Mouse (Mus musculus): Measurements from ENCODE around the gene Trim27. TPM values are rescaled to one million over a fixed set of nuclear protein-coding genes. Genes with fewer than 3 reads are reported as not detected.
A peak's percentile ranks its signal among the peaks of the same experiment; 100 is the strongest.

The Trim27 gene
- polyA plus RNA-seq, 1 experiment = 128 TPM

DNA sequence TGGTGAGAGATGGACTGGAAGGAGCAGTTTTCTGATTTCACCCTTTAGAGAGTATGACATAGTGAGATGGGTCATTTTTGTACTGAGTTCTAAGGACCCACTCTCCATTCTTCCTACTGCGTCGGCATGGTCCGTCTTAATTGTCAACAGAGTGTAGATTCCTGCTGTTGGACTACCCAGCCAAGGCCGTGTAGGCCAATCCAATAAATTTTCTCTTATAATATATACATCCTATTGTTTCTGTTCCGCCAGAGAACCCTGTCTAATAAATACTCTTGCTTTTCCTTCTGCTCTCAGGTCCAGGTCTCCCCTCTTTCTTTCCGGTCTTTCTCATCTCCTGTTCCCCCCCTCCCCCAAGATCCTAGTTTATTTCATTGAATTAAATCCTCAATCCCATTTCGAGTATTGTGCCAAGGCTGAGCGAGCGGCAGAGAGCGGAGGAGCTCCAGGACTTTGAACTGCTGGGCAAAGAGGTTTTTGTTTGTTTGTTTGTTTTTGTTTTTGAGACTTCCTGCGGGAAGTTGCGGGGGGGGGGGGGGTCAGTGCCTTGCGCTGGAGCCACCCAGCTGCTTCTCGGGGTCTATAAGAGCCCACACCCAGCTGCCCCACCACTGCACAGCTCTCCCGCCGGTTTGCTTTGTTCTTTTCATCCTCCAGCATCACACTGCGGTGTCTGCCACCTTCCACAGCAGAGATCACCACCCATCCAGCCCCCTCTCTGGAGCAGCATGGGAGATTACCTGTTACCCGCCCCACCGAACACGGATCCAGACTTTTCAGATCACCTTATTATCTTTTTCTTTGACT lies 42.6 kb downstream of the Trim27 start:
- Histone ChIP-seq H3K9me3 (replicated peaks; ENCODE audit: control insufficient read depth, insufficient read depth, low read length, poor library complexity, severe bottlenecking) (no peaks in the 10 kb centered on the region), H3K4me1 (ENCODE audit: control insufficient read depth, insufficient read depth, low read length) (no peaks in the 10 kb centered on the region), H3K4me3 (ENCODE audit: low read depth, low read length) (peak overlapping the region; percentile 78), H3K27me3 (ENCODE audit: control insufficient read depth, insufficient read depth, low read length, poor library complexity, severe bottlenecking) (no peaks in the 10 kb centered on the region), H3K9ac (ENCODE audit: low read depth, poor library complexity, severe bottlenecking) (peak overlapping the region; percentile 38), H3K36me3 (ENCODE audit: control insufficient read depth, insufficient read depth, low read length, poor library complexity, severe bottlenecking) (no peaks in the 10 kb centered on the region), H3K27ac (ENCODE audit: insufficient read depth, low read length) (no peak overlapping the region)
- TF ChIP-seq POLR2A (IDR thresholded peaks at IDR 0.05; ENCODE audit: insufficient read depth, low read length) (no peak), EP300 (IDR thresholded peaks at IDR 0.05; ENCODE audit: insufficient read depth, low read depth, low read length) (no peak), CTCF (IDR thresholded peaks at IDR 0.05; ENCODE audit: low read depth, low read length) (no peak)

- no peak for TF ChIP-seq POLR2A (IDR thresholded peaks at IDR 0.05; ENCODE audit: insufficient read depth, low read length)
- TF ChIP-seq EP300 (IDR thresholded peaks at IDR 0.05; ENCODE audit: insufficient read depth, low read depth, low read length) = 0 out of 2 replicates have a peak, but pooled peaks have one; percentile 20
- Histone ChIP-seq H3K27ac (ENCODE audit: insufficient read depth, low read length) (no peak overlapping the region), H3K9ac (ENCODE audit: low read depth, poor library complexity, severe bottlenecking) (peak overlapping the region; percentile 38)
Observed at GRCm38 (mm10) chr13:21222463-21223022, 43.3 kb downstream of the Trim27 start.

GRCm38 (mm10) chr13:21223242-21223655 lies 44.0 kb downstream of the Trim27 start:
- Histone ChIP-seq H3K4me3 (ENCODE audit: low read depth, low read length) (peak overlapping the region; percentile 67), H3K27ac (ENCODE audit: insufficient read depth, low read length) (no peak overlapping the region), H3K4me1 (ENCODE audit: control insufficient read depth, insufficient read depth, low read length) (peaks cover 2% of the 10 kb centered on the region), H3K27me3 (ENCODE audit: control insufficient read depth, insufficient read depth, low read length, poor library complexity, severe bottlenecking) (no peaks in the 10 kb centered on the region), H3K9ac (ENCODE audit: low read depth, poor library complexity, severe bottlenecking) (peak overlapping the region; percentile 38), H3K36me3 (ENCODE audit: control insufficient read depth, insufficient read depth, low read length, poor library complexity, severe bottlenecking) (no peaks in the 10 kb centered on the region), H3K9me3 (replicated peaks; ENCODE audit: control insufficient read depth, insufficient read depth, low read length, poor library complexity, severe bottlenecking) (peaks cover 3% of the 10 kb centered on the region; the same call in 1 of the 2 replicates)
- TF ChIP-seq POLR2A (IDR thresholded peaks at IDR 0.05; ENCODE audit: insufficient read depth, low read length) = no peak
- no peak for TF ChIP-seq EP300 (IDR thresholded peaks at IDR 0.05; ENCODE audit: insufficient read depth, low read depth, low read length)
- no peak for TF ChIP-seq CTCF (IDR thresholded peaks at IDR 0.05; ENCODE audit: low read depth, low read length)

More at GRCm38 (mm10) chr13:21222463-21223022, 43.3 kb downstream of the Trim27 start:
- H3K36me3 ChIP-seq (ENCODE audit: control insufficient read depth, insufficient read depth, low read length, poor library complexity, severe bottlenecking) = no peaks in the 10 kb centered on the region
- H3K9me3 ChIP-seq (replicated peaks; ENCODE audit: control insufficient read depth, insufficient read depth, low read length, poor library complexity, severe bottlenecking) = no peaks in the 10 kb centered on the region
- no peaks in the 10 kb centered on the region for H3K27me3 ChIP-seq (ENCODE audit: control insufficient read depth, insufficient read depth, low read length, poor library complexity, severe bottlenecking)
- H3K4me3 ChIP-seq (ENCODE audit: low read depth, low read length) = peak overlapping the region; percentile 78
- no peaks in the 10 kb centered on the region for H3K4me1 ChIP-seq (ENCODE audit: control insufficient read depth, insufficient read depth, low read length)

DNA sequence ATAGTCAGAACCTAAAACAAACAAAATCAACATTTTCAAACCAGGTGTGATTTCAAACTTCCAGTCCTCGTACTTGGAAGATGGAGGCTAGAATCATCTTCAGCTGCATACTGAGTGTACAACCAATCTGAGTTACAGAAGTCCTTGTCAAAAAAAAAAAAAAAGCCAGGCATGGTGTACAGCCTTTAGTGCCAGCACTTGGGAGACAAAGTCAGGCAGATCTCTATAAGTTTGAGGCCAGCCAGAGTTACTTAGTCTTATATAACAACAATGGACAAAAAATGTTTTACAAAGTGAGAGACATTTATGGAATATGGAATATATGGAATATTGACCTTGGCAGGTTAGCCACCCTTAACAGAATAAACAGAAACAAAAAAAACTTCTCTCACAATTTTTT lies 45.1 kb downstream of the Trim27 start:
- H3K9me3 ChIP-seq (replicated peaks; ENCODE audit: control insufficient read depth, insufficient read depth, low read length, poor library complexity, severe bottlenecking) = peaks cover 3% of the 10 kb centered on the region; the same call in 1 of the 2 replicates
- no peak for TF ChIP-seq EP300 (IDR thresholded peaks at IDR 0.05; ENCODE audit: insufficient read depth, low read depth, low read length)
- no peak for TF ChIP-seq CTCF (IDR thresholded peaks at IDR 0.05; ENCODE audit: low read depth, low read length)
- no peak for TF ChIP-seq POLR2A (IDR thresholded peaks at IDR 0.05; ENCODE audit: insufficient read depth, low read length)
- H3K36me3 ChIP-seq (ENCODE audit: control insufficient read depth, insufficient read depth, low read length, poor library complexity, severe bottlenecking) = no peaks in the 10 kb centered on the region
- no peaks in the 10 kb centered on the region for H3K27me3 ChIP-seq (ENCODE audit: control insufficient read depth, insufficient read depth, low read length, poor library complexity, severe bottlenecking)
- no peak overlapping the region for H3K27ac ChIP-seq (ENCODE audit: insufficient read depth, low read length)
- peaks cover 2% of the 10 kb centered on the region for H3K4me1 ChIP-seq (ENCODE audit: control insufficient read depth, insufficient read depth, low read length)
- H3K9ac ChIP-seq (ENCODE audit: low read depth, poor library complexity, severe bottlenecking) = no peak overlapping the region
- no peak overlapping the region for H3K4me3 ChIP-seq (ENCODE audit: low read depth, low read length)

- TF ChIP-seq POLR2A (IDR thresholded peaks at IDR 0.05; ENCODE audit: insufficient read depth, low read length) (no peak), CTCF (IDR thresholded peaks at IDR 0.05; ENCODE audit: low read depth, low read length) (no peak), EP300 (IDR thresholded peaks at IDR 0.05; ENCODE audit: insufficient read depth, low read depth, low read length) (no peak)
- no peaks in the 10 kb centered on the region for H3K36me3 ChIP-seq (ENCODE audit: control insufficient read depth, insufficient read depth, low read length, poor library complexity, severe bottlenecking)
- H3K4me1 ChIP-seq (ENCODE audit: control insufficient read depth, insufficient read depth, low read length) = peaks cover 2% of the 10 kb centered on the region
- no peak overlapping the region for H3K9ac ChIP-seq (ENCODE audit: low read depth, poor library complexity, severe bottlenecking)
- no peak overlapping the region for H3K4me3 ChIP-seq (ENCODE audit: low read depth, low read length)
- H3K27ac ChIP-seq (ENCODE audit: insufficient read depth, low read length) = peak overlapping the region; percentile 81
- H3K27me3 ChIP-seq (ENCODE audit: control insufficient read depth, insufficient read depth, low read length, poor library complexity, severe bottlenecking) = no peaks in the 10 kb centered on the region
- peaks cover 3% of the 10 kb centered on the region; the same call in 1 of the 2 replicates for H3K9me3 ChIP-seq (replicated peaks; ENCODE audit: control insufficient read depth, insufficient read depth, low read length, poor library complexity, severe bottlenecking)
Observed at GRCm38 (mm10) chr13:21225206-21225605, 46.0 kb downstream of the Trim27 start.

- no peaks in the 10 kb centered on the region for H3K27me3 ChIP-seq (ENCODE audit: control insufficient read depth, insufficient read depth, low read length, poor library complexity, severe bottlenecking)
- TF ChIP-seq EP300 (IDR thresholded peaks at IDR 0.05; ENCODE audit: insufficient read depth, low read depth, low read length) (no peak), CTCF (IDR thresholded peaks at IDR 0.05; ENCODE audit: low read depth, low read length) (no peak), POLR2A (IDR thresholded peaks at IDR 0.05; ENCODE audit: insufficient read depth, low read length) (no peak)
- peaks cover 3% of the 10 kb centered on the region; the same call in 1 of the 2 replicates for H3K9me3 ChIP-seq (replicated peaks; ENCODE audit: control insufficient read depth, insufficient read depth, low read length, poor library complexity, severe bottlenecking)
- H3K27ac ChIP-seq (ENCODE audit: insufficient read depth, low read length) = no peak overlapping the region
- H3K4me1 ChIP-seq (ENCODE audit: control insufficient read depth, insufficient read depth, low read length) = peaks cover 2% of the 10 kb centered on the region
- H3K9ac ChIP-seq (ENCODE audit: low read depth, poor library complexity, severe bottlenecking) = no peak overlapping the region
- no peak overlapping the region for H3K4me3 ChIP-seq (ENCODE audit: low read depth, low read length)
- no peaks in the 10 kb centered on the region for H3K36me3 ChIP-seq (ENCODE audit: control insufficient read depth, insufficient read depth, low read length, poor library complexity, severe bottlenecking)
Observed at GRCm38 (mm10) chr13:21226031-21226430, 46.8 kb downstream of the Trim27 start.
